Mouse (Mus musculus) neural tube, embryonic 13.5 days (tissue): Measurements from ENCODE around the gene Mindy4. TPM values are rescaled to one million over a fixed set of nuclear protein-coding genes. Genes with fewer than 3 reads are reported as not detected.

Experiments
- ATAC-seq: fragments of 200-750 bp; cut with Nextera tagmentation; 2 replicates; pipeline ENCODE4 v1.8.0; 2017; ENCODE audit warnings: low read depth, mild to moderate bottlenecking, moderate TSS enrichment, moderate library complexity
- H3K27ac ChIP-seq: fragments of 300-500 bp; sonication (generic); replicated peaks from 2 replicates; pipeline ENCODE4 v1.5.1; 2015; ENCODE audit warnings: moderate library complexity, mild to moderate bottlenecking, inconsistent platforms
- H3K27me3 ChIP-seq: fragments of 300-500 bp; sonication (generic); 2 replicates; pipeline ENCODE4 v1.6.1; 2015; ENCODE audit warnings: mild to moderate bottlenecking, inconsistent platforms
- H3K36me3 ChIP-seq: fragments of 300-500 bp; sonication (generic); 2 replicates; pipeline ENCODE4 v1.6.1; 2015; ENCODE audit warnings: mild to moderate bottlenecking, inconsistent platforms
- H3K4me1 ChIP-seq: fragments of 300-500 bp; sonication (generic); replicated peaks from 2 replicates; pipeline ENCODE4 v1.6.1; 2015; ENCODE audit warnings: inconsistent platforms
- H3K4me2 ChIP-seq: fragments of 300-500 bp; sonication (generic); 2 replicates; pipeline ENCODE4 v1.6.1; 2015; ENCODE audit warnings: inconsistent platforms, mild to moderate bottlenecking, moderate library complexity
- H3K4me3 ChIP-seq: fragments of 300-500 bp; sonication (generic); 2 replicates; pipeline ENCODE4 v1.5.1; 2015; ENCODE audit warnings: mild to moderate bottlenecking, inconsistent platforms
- H3K9ac ChIP-seq: fragments of 300-500 bp; sonication (generic); 2 replicates; pipeline ENCODE4 v1.6.1; 2015; ENCODE audit warnings: moderate library complexity, mild to moderate bottlenecking, inconsistent platforms
- H3K9me3 ChIP-seq: fragments of 300-500 bp; sonication (generic); 2 replicates; pipeline ENCODE4 v1.6.1; 2016; ENCODE audit warnings: inconsistent platforms
- WGBS: fragments of 180-500 bp; shearing (Covaris S2); methylation state at CpG from one replicate; pipeline ENCODE4 v1.1.7; 2015; 5-methylcytosine and 5-hydroxymethylcytosine counted together
- polyA plus RNA-seq: library from polyadenylated mRNA; unstranded; fragments of >200 nt; fragmentation: Nextera tagmentation; extraction: Ambion mirVana; gene quantifications from 2 replicates; pipeline ENCODE4 v1.2.1, GENCODE M21; 2015

Gene Mindy4
- polyA plus RNA-seq, 1 experiment from 2014 or later, result 9.9 TPM

DNA sequence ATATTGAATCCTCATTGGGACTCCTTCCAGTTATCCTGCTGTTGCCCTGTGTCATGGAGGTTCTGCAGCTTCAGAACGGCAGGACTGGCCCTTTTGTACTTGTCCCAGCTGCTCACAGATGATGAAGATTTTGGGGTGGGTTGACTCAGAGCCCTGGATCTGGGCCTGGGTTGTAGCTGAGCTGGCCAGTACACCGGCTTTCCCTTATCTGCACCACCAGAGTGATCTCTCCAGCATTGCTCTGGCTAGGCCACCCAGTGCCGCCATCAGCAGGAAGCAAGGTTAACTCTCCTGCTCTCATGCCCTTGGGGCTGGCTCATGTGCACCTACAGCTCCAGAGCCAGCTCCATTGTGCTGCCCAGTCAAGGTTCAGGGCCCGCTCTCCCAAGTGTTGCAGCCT, 117.7 kb downstream of the Mindy4 start:
- Histone ChIP-seq H3K4me2 (no peak overlapping the region), H3K36me3 (no peaks in the 10 kb centered on the region), H3K4me1 (no peaks in the 10 kb centered on the region), H3K27me3 (no peaks in the 10 kb centered on the region), H3K9me3 (no peaks in the 10 kb centered on the region), H3K9ac (no peak overlapping the region), H3K4me3 (no peak overlapping the region), H3K27ac (no peak overlapping the region)
- no peak for ATAC-seq
- 79% methylated on average over 4 of the region's 4 CpGs for WGBS

DNA sequence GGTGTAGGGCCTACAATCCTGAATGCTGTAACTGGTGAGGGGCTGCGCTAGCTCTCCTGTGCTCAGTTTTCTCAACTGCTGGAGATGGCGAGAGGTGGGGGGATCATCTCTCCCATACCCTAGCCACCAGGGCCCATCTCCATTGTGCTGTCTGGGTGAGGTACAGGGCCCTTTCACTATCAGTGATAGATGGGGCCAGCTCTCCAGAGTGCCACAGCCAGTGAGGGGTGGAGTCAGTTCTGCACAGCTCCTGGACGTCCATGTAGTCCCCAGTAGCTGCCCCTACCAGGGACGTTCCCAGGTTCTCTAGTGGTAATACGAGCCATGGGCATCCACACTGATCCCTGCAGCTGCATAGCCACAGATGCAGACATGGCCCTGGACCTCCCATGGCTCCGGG, 118.3 kb downstream of the Mindy4 start:
- no peaks in the 10 kb centered on the region for H3K36me3 ChIP-seq
- H3K27me3 ChIP-seq, result no peaks in the 10 kb centered on the region
- WGBS, result 75% methylated on average over 6 of the region's 6 CpGs
- H3K4me1 ChIP-seq, result no peaks in the 10 kb centered on the region
- ATAC-seq, result no peak
- H3K27ac ChIP-seq, result no peak overlapping the region
- no peak overlapping the region for H3K4me2 ChIP-seq
- H3K9me3 ChIP-seq, result no peaks in the 10 kb centered on the region
- no peak overlapping the region for H3K4me3 ChIP-seq
- H3K9ac ChIP-seq, result no peak overlapping the region

DNA sequence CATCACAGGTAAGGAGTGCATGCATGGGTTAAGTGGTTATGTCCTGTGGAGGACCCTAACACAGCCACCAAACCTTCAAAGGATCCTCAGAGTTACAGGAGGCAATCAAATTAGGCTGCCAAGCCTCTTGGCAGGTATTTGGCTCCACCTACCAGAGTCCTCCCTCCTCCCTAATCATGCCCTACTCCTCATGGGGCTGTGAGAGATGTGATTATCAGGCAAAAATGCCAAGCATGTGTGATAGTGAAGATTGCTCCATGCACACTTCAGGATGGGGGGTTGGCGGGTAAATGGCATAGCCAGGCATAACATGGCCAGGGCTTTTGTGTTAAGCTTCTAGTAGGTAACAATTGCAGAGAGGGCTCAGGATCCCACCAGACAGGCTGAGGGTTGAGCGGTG, 119.8 kb downstream of the Mindy4 start:
- Histone ChIP-seq H3K4me2 (no peak overlapping the region), H3K36me3 (no peaks in the 10 kb centered on the region), H3K4me1 (no peaks in the 10 kb centered on the region), H3K9me3 (no peaks in the 10 kb centered on the region), H3K9ac (no peak overlapping the region), H3K27ac (no peak overlapping the region), H3K4me3 (no peak overlapping the region), H3K27me3 (no peaks in the 10 kb centered on the region)
- 93% methylated on average over 2 of the region's 2 CpGs for WGBS
- no peak for ATAC-seq

DNA sequence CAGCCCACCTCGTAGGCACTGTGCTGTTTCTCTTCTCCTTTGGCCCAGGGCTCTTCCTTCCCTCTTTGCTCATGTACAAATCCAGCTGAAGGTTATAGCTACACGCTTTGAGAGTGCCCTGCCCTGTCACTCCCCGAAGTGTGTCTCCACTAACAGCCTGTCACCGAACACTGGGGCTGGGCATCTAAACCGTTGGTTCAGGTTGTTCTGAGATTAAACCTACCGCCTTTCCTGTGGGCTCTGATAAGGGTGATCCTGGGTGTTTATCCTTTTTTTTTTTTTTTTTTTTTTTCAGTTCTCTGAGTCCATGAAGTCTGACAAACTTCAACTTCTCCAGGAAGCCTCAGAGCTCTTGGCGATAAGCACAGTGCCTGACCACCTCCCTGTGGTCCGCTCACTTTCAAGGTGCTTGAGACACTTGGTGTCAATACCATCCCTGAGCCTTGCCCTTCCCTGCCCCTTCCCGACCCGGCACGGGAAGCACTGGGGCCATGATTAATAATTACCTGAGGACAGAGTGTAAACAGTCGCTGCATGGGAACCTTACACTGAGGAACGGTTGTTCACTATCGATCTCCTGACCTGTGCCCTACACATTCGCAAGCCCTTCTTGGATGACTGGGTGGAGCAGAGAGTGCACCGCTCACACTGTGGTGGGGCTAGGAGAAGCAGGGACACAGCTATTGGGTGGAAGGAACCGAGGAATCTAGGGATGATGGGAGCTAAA, 120.9 kb downstream of the Mindy4 start:
- no peaks in the 10 kb centered on the region for H3K36me3 ChIP-seq
- H3K4me1 ChIP-seq, result no peaks in the 10 kb centered on the region
- no peak overlapping the region for H3K27ac ChIP-seq
- H3K9ac ChIP-seq, result no peak overlapping the region
- H3K4me3 ChIP-seq, result no peak overlapping the region
- H3K27me3 ChIP-seq, result no peaks in the 10 kb centered on the region
- no peaks in the 10 kb centered on the region for H3K9me3 ChIP-seq
- H3K4me2 ChIP-seq, result no peak overlapping the region
- 91% methylated on average over 17 of the region's 17 CpGs for WGBS
- no peak for ATAC-seq

DNA sequence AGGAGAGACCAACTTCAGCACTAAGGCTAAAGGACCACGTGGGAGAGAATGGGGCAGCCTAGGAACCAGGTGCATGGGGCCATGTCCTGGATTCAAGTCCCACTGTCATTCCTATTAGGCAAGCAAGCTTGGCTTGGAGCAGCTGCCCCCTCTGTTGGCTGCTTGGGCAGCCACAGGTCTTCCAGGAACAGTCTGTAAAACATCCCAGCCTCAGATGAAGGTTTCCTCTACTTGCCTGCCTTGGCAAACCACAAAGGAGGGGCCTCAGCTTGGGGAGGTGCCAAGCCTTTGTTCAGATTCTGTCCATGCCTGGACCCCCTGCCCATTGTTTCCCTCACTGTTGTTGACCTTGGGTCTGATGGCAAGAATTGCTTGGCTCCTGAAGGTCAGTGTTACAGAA, 121.6 kb downstream of the Mindy4 start:
- no peak for ATAC-seq
- no peaks in the 10 kb centered on the region for H3K36me3 ChIP-seq
- WGBS, result 55% methylated on average over 1 of the region's 1 CpGs
- no peaks in the 10 kb centered on the region for H3K9me3 ChIP-seq
- H3K9ac ChIP-seq, result no peak overlapping the region
- no peak overlapping the region for H3K27ac ChIP-seq
- no peaks in the 10 kb centered on the region for H3K27me3 ChIP-seq
- H3K4me1 ChIP-seq, result no peaks in the 10 kb centered on the region
- H3K4me3 ChIP-seq, result no peak overlapping the region
- H3K4me2 ChIP-seq, result no peak overlapping the region

DNA sequence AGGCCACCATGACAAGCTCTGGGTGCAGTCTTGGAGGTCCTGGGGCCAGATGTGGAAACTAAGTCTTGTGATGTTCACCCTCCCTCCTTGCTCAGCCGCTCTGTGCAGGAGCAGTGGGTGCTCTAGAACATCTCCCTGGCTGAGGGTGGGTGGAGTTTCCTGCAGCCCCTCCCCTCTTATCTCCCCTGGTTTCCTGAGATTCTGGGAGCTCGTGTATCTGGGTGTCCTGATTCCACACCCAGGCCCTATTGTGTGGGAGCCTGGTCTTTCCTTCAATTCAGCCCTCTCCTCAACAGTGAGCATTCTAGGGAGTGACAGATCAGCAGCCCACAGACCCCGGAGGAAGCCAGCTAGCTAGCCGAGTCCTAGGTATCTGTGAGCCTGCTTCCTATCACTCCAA, 123.1 kb downstream of the Mindy4 start:
- no peak overlapping the region for H3K9ac ChIP-seq
- H3K4me2 ChIP-seq, result no peak overlapping the region
- WGBS, result 84% methylated on average over 4 of the region's 4 CpGs
- no peak overlapping the region for H3K27ac ChIP-seq
- H3K27me3 ChIP-seq, result no peaks in the 10 kb centered on the region
- H3K36me3 ChIP-seq, result no peaks in the 10 kb centered on the region
- H3K9me3 ChIP-seq, result no peaks in the 10 kb centered on the region
- H3K4me3 ChIP-seq, result no peak overlapping the region
- ATAC-seq, result no peak
- peaks cover 4% of the 10 kb centered on the region; the same call in 1 of the 2 replicates for H3K4me1 ChIP-seq

DNA sequence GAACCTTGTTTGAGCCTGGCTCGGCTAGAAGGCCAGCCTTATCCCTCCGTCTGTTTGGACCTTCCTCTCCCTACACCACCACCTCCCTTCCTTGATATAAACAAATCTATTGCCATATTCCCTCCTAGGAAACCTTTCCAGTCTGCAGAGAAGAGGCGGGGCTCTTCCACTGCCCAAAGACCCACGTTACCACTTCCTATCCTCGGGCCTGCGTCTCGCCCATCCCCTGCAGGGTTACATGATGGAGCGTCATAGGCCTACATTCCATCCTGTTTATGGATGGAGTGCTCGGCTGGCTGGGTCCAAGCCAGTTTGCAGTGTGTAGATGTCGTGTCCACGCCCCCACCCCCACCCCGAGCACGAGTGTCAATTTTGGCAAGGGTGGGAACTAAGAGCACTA, 124.1 kb downstream of the Mindy4 start:
- Histone ChIP-seq H3K9me3 (no peaks in the 10 kb centered on the region), H3K4me2 (no peak overlapping the region), H3K4me1 (peaks cover 14% of the 10 kb centered on the region; the same call in 1 of the 2 replicates), H3K36me3 (no peaks in the 10 kb centered on the region), H3K27ac (no peak overlapping the region), H3K4me3 (no peak overlapping the region), H3K27me3 (no peaks in the 10 kb centered on the region), H3K9ac (no peak overlapping the region)
- 86% methylated on average over 13 of the region's 13 CpGs for WGBS
- no peak for ATAC-seq

DNA sequence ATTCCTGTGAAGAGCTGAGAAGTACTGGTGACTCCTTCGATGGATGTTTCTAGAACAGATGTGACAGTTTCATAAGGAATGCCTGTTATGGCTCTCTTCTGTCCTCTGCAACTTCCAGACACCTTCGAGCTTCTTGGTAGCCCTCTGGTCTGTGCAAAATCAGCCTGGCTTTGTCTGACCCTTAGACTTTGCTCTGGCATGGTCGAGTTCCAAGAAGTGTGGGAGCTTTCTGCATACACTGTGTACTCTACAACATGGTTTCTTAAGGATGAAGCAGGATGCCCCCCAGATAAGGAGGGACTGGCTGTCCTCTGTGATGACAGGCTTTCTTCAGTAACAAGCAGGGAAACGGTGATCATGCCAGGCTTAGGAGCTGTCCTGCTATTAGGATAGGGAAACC, 125.0 kb downstream of the Mindy4 start:
- Histone ChIP-seq H3K9me3 (no peaks in the 10 kb centered on the region), H3K4me3 (no peak overlapping the region), H3K9ac (no peak overlapping the region), H3K36me3 (no peaks in the 10 kb centered on the region), H3K4me2 (no peak overlapping the region), H3K4me1 (peaks cover 23% of the 10 kb centered on the region; the same call in 1 of the 2 replicates), H3K27me3 (no peaks in the 10 kb centered on the region), H3K27ac (no peak overlapping the region)
- 82% methylated on average over 4 of the region's 4 CpGs for WGBS
- ATAC-seq, result no peak

DNA sequence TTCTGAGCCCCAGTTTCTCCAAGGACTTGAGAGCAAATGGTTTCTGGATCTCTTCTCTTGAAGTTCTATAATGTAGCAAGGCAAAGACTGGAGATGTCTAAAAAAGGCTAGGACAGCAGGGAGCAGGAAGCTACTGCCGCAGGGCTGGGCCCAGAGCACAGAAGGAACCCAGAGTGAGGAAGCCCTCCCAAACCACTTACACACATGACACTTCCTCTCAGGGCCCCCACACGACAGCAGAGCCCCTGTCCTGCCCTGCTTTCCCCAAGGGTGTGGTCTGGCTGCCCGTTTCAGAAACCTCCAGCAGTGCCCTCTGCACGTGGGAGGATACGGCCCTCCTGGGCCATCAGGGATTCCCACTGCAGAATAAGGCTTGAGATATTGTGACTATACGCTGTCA, 128.1 kb downstream of the Mindy4 start:
- no peak overlapping the region for H3K4me3 ChIP-seq
- no peaks in the 10 kb centered on the region for H3K27me3 ChIP-seq
- no peak overlapping the region for H3K4me2 ChIP-seq
- H3K4me1 ChIP-seq, result peaks cover 31% of the 10 kb centered on the region
- H3K27ac ChIP-seq, result no peak overlapping the region
- H3K9me3 ChIP-seq, result no peaks in the 10 kb centered on the region
- H3K9ac ChIP-seq, result no peak overlapping the region
- ATAC-seq, result no peak
- WGBS, result 58% methylated on average over 6 of the region's 6 CpGs
- no peaks in the 10 kb centered on the region for H3K36me3 ChIP-seq

DNA sequence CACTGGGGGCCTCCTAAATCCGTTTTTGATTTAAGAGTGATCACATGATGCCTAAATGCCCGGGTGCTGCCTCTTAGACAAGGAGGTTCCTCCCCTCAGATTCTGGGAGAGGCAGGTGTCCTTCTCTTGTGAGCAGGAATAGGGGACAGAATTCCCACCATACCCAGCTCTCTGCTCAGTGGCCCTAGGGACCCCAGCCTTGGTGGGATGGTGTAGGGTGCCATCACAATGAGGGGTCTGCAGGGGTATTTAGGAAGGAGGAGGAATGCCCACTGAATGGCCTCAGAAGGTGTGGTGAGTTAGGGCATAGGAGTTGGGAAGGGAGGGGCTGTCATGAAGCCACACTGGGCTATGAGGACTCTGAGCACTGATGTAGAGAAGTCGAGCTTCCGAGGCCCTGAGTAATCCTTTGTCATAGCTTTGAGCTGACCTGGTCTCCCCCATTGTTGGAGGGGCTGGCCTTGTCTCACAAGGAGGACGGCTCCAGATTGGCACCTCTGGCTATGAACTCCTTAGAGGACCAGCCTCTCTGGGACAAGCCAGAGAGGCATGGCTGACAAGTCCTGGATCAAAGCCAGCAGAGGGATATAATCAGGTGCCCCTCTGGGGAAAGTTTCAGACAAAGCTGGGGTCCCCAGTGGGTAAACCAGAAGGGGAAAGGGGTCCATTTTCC, 129.1 kb downstream of the Mindy4 start:
- ATAC-seq, result no peak; the same call in 1 of the 2 replicates
- H3K4me3 ChIP-seq, result no peak overlapping the region

DNA sequence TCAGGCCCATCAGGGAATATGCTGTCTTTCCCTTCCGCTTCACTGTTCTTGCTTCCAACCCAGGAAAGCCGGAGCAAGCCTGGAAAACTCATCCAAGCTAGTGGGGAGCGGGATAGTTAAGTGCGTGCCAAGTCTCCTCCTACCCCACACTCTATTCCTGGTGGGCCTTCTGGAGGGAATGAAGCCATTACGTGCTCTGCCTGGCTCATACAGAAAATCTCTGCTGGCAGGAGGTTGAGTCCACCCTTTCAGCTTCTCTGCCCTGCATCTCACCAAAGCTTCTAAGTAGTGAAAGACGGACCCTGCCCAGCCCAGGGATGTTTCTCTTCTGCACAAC, 129.6 kb downstream of the Mindy4 start:
- ATAC-seq, result peak; percentile 25; the same call in 1 of the 2 replicates
- Histone ChIP-seq H3K36me3 (no peaks in the 10 kb centered on the region), H3K4me1 (peaks cover 35% of the 10 kb centered on the region), H3K4me3 (no peak overlapping the region), H3K9ac (no peak overlapping the region), H3K4me2 (no peak overlapping the region), H3K9me3 (no peaks in the 10 kb centered on the region), H3K27ac (no peak overlapping the region), H3K27me3 (no peaks in the 10 kb centered on the region)
- 71% methylated on average over 6 of the region's 6 CpGs for WGBS

More for the DNA sequence above, 129.1 kb downstream of the Mindy4 start:
- no peaks in the 10 kb centered on the region for H3K27me3 ChIP-seq
- H3K9ac ChIP-seq, result no peak overlapping the region
- H3K4me2 ChIP-seq, result no peak overlapping the region
- H3K4me1 ChIP-seq, result peaks cover 35% of the 10 kb centered on the region
- WGBS, result 55% methylated on average over 5 of the region's 5 CpGs
- no peaks in the 10 kb centered on the region for H3K36me3 ChIP-seq
- no peak overlapping the region; the same call in 1 of the 2 replicates for H3K27ac ChIP-seq
- H3K9me3 ChIP-seq, result no peaks in the 10 kb centered on the region

DNA sequence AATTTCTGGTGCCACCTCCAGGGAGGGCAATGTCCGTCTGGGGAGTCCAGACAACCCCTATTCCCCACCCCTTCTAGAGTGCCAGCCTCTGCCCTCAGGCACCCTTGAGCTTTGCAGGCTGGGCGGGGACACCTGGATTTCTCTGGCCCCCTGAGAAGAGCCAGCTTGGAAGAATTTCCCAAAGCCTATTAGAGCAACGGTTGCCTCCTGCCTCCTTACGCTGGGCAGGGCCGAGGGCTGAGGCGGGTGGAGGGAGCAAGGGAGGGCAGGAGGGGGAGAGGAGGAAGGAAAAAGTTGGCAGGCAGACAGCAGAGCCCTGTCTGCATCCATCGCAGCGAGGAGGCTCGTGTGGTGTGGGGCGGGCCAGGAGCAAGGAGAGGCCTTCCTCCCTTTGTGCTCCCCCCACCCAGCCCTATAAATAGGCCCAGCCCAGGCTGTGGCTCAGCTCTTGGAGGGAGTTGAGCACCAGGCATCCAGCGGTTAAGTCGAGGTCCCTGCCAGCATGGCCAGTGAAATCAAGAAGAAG, 132.9 kb downstream of the Mindy4 start, which contains the start of gene Aqp1:
Gene Aqp1 (plus strand): TSS at position 444 of the 526 bp plus-strand sequence.
- no peaks in the 10 kb centered on the region for H3K36me3 ChIP-seq
- H3K27me3 ChIP-seq, result no peaks in the 10 kb centered on the region
- H3K4me1 ChIP-seq, result peaks cover 33% of the 10 kb centered on the region
- no peaks in the 10 kb centered on the region for H3K9me3 ChIP-seq
- H3K27ac ChIP-seq, result no peak within 1 kb of the TSS
- H3K9ac ChIP-seq, result no peak within 1 kb of the TSS
- H3K4me3 ChIP-seq, result no peak within 1 kb of the TSS
- ATAC-seq, result peak; percentile 64
- peak within 1 kb of the TSS; percentile 1; the same call in 1 of the 2 replicates for H3K4me2 ChIP-seq
- 27% methylated on average over 12 of the region's 12 CpGs for WGBS
